Mouse (Mus musculus) retina, embryonic 14.5 days (tissue): ENCODE measurements at regions not wholly inside any gene's neighbourhood (a gene's known extent, or its start where the extent isn't known, plus 50 kb on each side); places are given as distances from the start of the nearest gene placed in this dataset.
"Not testable (repeated sequence)": the region's sequence is repeated elsewhere in the genome, so short reads cannot be mapped to it uniquely, and the experiment has no call there.

Experiments
- DNase-seq: peaks from one replicate; pipeline ENCODE4 v3.0.0-alpha.2; 2015; ENCODE audit warnings: low spot score

- DNase-seq = peak; percentile 47
These were observed 179.4 kb upstream of the Ube2e1 start for GRCm38 (mm10) chr14:18511094-18511493.

DNA sequence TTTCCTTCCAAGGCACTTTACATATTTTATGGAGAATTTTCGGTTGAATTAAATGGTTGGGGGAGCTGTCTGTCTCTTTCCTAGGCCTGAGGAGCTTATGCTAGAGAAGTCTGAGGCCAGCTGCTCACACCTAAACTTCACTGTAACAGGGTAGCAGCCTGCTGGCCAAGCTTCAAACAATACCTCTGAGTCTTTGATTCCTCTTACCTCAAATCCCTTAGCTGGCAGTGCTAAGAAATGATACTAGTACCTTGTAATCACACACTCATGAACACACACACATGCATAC, 176.6 kb upstream of the Ube2e1 start:
- DNase-seq = no peak

- DNase-seq = no peak
These were observed 176.1 kb upstream of the Ube2e1 start for GRCm38 (mm10) chr14:18507582-18508358.

DNA sequence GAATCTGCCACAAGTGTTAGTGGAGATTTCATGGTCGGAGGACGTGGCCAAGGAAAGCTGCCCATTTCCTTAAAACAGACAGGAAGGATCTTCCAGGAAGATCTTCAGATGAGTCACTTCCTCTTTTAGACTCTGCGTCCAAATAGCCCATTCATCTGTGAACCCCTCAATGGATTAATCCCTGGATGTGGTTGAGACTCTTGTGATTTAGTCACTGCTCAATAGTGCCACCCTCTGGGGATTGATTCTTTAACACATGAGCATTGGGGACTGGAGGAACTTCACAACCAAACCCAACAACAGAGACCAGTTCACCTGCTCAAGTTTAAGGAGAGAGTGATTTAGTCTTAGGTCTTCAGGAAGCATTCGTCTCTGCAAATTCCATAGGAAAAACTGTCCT, 174.5 kb upstream of the Ube2e1 start:
- peak; percentile 71 for DNase-seq

DNA sequence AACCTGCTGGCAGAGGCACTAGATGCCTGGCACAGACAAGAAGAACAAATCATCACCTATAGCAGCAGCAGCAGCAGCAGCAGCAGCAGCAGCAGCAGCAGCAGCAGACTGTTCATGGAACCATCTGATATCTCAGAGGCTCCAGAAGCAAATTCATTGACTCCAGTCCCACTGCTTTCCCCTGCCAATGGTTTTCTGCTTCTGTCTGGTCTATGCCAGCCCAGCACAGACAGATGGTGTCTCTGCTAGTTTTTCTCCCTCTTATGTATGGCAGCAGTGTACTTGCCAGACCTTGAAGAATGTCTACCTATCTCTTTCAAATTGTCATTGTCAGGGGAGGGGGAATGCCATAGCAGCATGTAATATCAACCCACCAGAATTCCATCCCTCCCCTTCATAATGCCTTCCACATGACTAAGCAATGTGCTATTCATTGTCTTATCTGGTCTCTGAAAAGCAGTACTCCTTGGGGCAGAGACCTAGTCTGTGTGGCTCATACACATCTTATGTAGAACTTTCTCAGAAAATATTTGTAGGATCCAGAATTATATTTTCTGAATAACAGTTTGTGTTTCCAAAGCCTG, 168.7 kb upstream of the Ube2e1 start:
- peak; percentile 52 for DNase-seq

DNA sequence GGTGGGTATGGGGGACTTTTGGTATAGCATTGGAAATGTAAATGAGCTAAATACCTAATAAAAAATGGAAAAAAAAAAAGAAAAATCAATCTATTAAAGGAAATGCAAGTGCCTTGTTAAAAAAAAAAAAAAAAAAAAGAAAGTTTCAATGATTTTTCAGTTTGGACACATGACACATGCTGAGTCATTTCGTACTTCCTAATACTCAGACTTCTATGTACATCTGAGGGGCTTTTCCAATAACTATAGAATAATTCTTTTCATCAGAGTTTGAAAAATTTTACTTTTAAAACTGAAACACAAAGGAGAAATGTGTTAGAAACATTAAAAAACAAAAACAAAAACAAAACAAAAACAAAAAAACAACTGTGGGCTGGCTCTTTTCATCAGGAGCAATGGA, 162.4 kb upstream of the Ube2e1 start:
- DNase-seq = no peak

DNA sequence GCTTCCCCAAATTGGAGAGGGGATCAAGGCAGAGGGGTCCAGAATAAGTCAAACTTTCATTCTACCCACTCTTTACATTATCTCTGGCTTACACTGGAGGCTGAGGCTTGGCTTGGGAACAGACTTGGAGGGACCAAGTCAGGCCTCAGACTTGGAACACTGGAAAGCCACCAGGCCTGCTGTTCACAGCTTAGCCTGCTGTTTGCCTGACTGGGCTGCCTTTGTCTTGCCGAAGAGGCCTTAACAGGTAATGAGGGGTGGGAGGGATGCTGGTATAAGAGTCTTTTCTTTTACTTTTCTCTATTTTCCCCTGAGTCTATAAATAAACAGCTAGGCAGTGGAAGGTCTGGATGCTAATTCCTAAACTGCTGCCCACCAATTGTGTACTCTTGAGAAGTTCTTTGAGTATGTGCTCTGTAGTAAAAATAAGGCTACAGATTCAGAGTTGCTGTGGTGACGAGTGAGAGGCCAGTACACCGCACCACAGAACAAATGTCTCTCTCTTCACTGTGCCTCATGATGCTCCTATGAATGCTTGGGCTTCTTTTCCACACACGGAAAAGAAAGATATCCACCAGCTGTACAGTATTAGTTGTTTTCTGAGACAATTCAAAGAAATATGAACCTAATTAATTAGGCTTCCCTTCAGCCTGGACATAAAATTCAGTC, 154.6 kb upstream of the Ube2e1 start:
- peak; percentile 6 for DNase-seq

- no peak for DNase-seq
These were observed 153.9 kb upstream of the Ube2e1 start for GRCm38 (mm10) chr14:18485526-18485925.

GRCm38 (mm10) chr14:18476795-18477320, 145.2 kb upstream of the Ube2e1 start:
- DNase-seq = no peak

DNA sequence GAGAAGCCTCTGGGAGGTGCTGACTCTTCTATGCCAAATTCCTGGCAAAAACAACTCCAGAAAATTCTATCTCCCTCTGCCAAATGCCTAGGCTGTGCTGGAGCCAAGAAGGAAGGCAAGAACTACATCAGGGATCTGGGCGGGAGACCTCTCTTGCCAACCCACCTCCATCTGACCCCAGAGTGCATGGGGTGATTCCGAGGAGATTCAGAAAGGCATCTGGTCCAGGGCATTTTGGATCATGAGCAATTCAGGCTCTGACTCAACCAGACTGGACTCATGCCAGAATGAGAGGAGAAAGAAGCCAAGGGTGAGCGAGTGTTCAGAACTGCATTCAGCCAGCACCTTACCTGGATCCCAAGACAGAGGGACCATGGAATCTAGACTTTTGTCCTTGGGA, 137.0 kb upstream of the Ube2e1 start:
- DNase-seq = no peak

GRCm38 (mm10) chr14:18466864-18467263, 135.2 kb upstream of the Ube2e1 start:
- not testable (repeated sequence) for DNase-seq

DNA sequence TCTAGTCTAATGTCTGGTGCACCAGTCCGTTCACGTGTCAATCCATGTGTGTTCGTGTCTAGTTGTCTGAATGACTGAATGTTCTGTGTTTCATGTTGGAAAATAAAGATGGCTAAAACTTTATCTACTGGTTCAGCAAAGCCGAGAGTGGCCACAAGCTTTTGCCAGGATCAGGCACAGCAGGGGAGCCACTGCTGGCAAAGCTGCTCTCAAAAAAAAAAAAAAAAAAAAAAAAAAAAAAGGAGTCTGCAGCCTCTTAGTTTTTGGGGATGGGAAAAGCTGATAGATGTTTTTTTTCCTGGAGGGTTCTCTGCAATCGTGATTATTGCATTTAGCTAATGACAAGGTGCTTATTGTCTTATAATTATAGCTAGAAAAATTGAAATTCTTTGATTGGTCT, 132.5 kb upstream of the Ube2e1 start:
- not testable (repeated sequence) for DNase-seq

GRCm38 (mm10) chr14:18463230-18463873, 131.7 kb upstream of the Ube2e1 start:
- no peak for DNase-seq

DNA sequence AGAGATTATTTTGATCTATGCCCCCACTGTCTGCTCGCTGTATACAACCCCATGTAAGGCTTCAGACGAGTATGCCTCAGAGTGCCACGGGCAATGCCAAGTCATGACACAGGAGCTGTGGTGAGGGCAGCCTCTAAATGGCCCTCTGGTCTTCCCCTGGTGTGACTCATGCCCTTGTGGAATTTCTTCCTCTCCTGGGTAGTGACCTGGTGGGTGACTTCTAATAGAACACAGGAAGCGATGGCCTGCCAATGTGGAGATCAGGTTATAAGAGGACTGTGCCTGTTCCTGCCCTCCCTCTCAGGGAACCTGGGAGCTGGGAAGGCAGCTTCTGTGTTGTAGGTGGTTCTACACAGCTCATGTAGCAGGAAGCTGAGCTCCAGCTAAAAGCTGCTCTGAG, 130.7 kb upstream of the Ube2e1 start:
- no peak for DNase-seq

DNA sequence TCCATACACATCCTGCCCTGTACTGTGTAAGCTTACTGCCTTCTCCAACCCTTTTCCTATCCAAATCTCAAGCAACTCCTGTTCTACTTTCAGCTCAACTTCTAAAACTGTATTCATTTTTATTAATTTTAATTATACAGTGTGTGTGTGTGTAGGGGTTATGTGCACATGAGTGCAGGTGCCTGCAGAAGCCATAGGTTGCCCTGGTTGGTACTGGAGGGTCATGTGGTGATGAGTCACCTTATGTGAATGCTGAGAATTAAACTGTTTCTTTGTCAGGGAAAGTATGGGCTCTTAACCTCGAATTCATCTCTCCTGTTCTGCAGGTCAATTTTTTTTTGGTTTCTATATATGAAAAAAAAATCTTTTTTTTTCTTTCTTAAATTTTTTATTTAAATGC, 117.0 kb upstream of the Ube2e1 start:
- no peak for DNase-seq

- DNase-seq = no peak
These were observed 112.8 kb upstream of the Ube2e1 start for GRCm38 (mm10) chr14:18444492-18444891.

DNA sequence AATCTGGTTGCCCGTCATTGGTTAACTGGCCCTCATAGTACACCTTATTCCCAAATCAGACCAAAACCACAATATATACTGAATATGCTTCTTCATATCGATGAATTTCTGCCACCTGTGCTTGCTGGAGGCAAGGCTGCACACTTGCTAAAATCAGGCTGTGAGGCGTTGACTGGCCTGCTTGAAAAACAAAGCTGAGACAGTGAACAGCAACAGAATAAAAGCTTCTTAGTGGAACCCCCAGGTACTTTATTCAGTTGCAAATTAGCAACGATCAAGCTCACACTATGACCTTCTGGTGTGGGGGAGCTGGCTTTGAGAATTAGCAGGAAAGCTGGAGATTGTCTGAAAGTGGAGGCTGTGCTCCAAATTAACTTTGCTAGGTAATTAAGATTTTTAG, 97.3 kb upstream of the Ube2e1 start:
- DNase-seq = not testable (repeated sequence)

DNA sequence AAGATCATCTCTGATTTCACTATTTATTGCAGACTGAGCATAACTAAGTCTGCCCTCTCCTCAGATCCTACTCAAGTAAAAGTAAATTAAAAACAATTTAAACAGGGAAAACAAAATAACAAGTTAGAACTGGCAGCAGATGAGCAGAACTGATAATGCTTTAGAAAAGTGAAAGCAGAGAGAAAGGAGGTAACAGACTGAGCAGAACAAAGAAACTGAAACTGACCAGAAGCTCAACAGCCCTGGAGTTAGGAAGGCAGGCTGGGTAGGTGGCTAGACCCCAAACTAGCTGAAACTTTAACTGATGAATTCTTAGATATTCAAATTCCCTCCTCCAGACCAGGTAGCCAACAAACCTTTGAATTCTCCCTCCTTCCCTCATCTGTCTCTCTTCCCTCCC, 94.2 kb upstream of the Ube2e1 start:
- DNase-seq = no peak

GRCm38 (mm10) chr14:18416839-18417238, 85.2 kb upstream of the Ube2e1 start:
- DNase-seq = peak; percentile 7

DNA sequence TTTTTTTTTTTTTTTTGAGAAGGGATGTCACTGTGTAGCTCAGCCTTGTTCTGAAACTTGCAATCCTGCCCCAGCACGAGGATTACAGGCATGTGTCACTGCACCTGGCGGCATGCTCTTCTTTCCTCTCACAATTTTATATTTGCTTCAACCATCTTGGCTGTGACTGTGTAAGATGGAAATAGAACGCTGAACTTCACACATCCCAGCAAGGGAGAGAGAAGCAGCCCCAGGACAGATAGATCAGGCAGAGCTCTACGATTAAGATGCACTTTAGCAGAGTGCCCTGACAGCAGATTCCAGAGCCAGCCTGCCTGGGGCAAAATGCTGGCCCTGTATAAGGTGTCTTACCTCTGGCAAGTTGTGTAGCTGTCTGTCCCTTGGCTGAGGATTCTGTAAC, 84.7 kb upstream of the Ube2e1 start:
- no peak for DNase-seq

DNA sequence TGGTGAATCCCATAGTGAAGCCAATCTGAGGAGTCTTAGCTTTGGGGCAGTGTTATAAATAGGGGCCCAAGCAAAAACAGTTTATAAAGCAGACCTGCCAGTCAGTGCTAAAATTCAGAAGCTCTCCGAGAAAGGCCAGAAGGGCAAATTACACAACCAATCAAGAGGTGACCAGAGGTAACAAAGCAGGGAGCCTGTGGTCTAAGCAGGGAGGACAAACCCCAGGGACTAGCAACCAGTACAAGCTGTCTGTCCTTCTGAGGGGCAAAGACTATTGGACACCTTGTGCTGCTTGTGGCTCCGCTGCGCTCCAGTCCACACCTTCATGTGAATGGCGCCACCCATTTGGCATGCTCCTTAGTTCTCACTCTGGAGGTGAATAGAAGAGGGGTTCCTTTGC, 67.3 kb upstream of the Ube2e1 start:
- DNase-seq = no peak

DNA sequence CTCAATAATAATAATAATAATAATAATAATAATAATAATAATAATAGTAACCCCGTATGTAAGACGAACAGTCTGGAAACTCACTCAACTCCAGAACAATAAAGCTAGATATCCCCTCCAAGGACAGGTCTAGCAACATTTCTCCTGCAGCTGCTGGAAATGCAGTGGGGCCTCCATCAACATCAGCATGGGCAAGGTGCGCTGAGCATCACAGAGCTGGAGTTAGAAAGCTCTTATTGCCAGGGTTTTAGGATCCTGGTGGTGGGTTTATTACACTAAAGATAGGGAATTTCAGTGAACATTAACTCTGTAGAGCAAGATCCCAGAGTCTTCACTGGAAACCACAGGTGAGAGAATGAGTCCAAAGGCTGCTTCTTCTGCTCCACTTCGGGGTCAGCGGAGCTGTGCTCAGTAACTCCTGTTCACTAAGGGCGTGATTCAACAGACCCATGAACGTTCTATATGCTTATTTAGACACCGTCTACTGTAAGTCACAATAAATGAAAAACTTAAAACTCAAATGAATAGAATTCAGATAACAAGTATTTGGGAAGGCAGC, 64.6 kb upstream of the Ube2e1 start:
- no peak for DNase-seq
